Mouse (Mus musculus) cortical plate, adult 2 months (tissue): ENCODE data around the gene Exosc5. TPM values are rescaled to one million over a fixed set of nuclear protein-coding genes. Genes with fewer than 3 reads are reported as not detected.
A peak's percentile ranks its signal among the peaks of the same experiment; 100 is the strongest.

Experiments used
- H3K27ac ChIP-seq: fragments of 200-500 bp; 2 replicates; pipeline ENCODE4 v1.5.1; 2012; ENCODE audit warnings: low read length, control low read depth, inconsistent platforms; ENCODE audit not compliant: insufficient read depth
- H3K4me1 ChIP-seq: fragments of 200-500 bp; 2 replicates; pipeline ENCODE4 v1.6.1; 2011; ENCODE audit warnings: low read length; ENCODE audit not compliant: control insufficient read depth, insufficient read depth
- H3K4me3 ChIP-seq: fragments of 200-500 bp; 2 replicates; pipeline ENCODE4 v1.5.1; 2011; ENCODE audit warnings: mild to moderate bottlenecking, low read length, control low read depth; ENCODE audit not compliant: insufficient read depth
- CTCF ChIP-seq: fragments of 200-500 bp; IDR thresholded peaks from 2 replicates; pipeline ENCODE4 v1.5.1; 2011; ENCODE audit warnings: mild to moderate bottlenecking, control low read depth, low read length; ENCODE audit not compliant: insufficient read depth; ENCODE audit errors: extremely low read depth
- POLR2A ChIP-seq: fragments of 200-500 bp; IDR thresholded peaks from 2 replicates; pipeline ENCODE4 v1.6.1; 2011; ENCODE audit warnings: mild to moderate bottlenecking, low read length, control low read depth; ENCODE audit not compliant: insufficient read depth; ENCODE audit errors: extremely low read depth
- polyA plus RNA-seq: library from polyadenylated mRNA; depleted of rRNA; stranded (reverse); fragments of >200 nt; gene quantifications from 2 replicates; pipeline ENCODE4 v1.2.3, GENCODE M21; 2012

The Exosc5 gene
- polyA plus RNA-seq, 1 experiment, result 31.3 TPM

DNA sequence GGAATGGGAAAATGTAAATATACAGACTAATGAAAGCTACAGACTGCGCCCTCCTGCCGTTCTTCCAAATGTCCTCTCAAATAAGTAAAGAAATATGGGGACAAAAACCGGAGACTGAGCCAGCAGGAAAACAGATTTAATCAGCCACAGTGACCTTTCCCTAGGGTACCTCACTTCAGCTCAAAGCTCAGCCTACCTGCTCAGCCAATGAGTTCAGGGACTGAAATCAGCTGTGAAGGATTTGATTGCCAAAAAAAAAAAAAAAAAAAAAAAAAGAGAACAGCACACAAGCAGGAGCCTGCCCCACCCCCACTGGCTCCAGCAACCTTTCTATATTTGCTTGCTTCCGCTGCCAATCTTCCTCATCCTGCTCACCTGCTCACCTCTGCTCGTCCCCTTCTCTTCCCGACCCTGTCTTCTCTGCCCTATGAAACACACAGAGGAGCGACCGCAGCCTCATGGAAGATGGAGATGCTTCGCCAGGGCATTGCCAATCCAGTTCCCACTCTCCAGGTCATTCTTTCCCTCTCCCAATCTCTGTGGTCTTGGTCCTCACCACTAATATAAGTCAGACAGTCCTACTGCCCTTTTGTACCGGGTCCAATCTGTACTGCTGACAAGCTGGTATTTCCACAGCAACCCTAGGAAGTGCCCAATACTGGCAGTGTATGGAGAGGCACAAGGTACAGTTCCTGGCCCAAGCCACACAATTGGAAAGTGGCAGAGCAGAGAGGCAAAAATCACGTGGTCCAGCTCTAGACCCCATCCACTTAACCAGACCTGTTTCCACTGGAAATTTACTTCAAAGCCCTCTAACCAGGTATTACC is 3.1 kb upstream of the Exosc5 start:
- Histone ChIP-seq H3K4me3 (no peak overlapping the region), H3K27ac (no peak overlapping the region), H3K4me1 (peaks cover 1% of the 10 kb centered on the region; the same call in 1 of the 2 replicates)
- no peak for TF ChIP-seq POLR2A
- no peak for TF ChIP-seq CTCF

- H3K4me1 ChIP-seq, result peaks cover 1% of the 10 kb centered on the region; the same call in 1 of the 2 replicates
- H3K27ac ChIP-seq, result no peak overlapping the region
- peak overlapping the region; percentile 72 for H3K4me3 ChIP-seq
- no peak for TF ChIP-seq POLR2A
- no peak for TF ChIP-seq CTCF
These were observed 1.2 kb upstream of the Exosc5 start for GRCm38 (mm10) chr7:25657785-25658184.

DNA sequence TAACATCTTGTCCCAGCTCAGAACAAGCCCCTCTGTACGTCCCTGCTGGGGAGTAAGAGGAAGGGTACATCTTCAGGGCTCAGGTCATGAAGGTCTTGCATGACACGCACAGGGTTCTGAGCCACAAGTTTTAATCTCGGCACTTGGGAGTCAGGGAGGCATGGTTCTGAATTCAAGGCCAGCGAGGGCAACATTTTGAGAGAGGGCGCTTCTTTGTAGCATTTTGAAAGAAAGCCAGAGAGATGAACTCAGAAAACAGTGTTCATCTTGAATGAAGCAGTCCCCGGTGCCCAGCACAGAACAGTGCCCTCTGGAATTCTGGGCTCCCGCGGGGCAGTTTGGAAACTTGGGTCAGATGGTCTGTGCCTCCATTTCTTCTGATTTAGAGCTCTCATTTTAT is 7.4 kb downstream of the Exosc5 start:
- Histone ChIP-seq H3K4me1 (no peaks in the 10 kb centered on the region), H3K27ac (no peak overlapping the region), H3K4me3 (no peak overlapping the region)
- TF ChIP-seq CTCF (no peak), POLR2A (no peak)

GRCm38 (mm10) chr7:25669158-25669557 is 10.2 kb downstream of the Exosc5 start:
- TF ChIP-seq POLR2A, result no peak
- no peak for TF ChIP-seq CTCF

DNA sequence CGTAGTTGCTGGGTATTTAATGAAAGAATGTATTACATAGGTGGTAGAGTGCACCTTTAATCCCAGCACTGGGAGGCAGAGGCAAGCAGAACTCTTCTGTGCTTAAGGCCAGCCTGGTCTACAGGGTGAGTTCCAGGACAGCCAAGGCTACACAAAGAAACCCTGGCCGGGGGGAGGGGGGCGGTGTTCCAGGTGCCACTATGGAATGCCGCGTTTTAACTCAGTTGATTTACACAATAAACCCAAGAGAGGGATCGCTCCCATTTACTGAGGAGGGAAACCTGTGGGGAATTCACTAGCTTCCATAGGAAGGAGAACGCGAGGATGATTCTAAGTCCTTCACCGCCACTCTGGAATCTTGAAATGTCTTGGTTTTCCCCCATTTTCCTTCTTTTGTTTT is 10.7 kb downstream of the Exosc5 start:
- no peak overlapping the region for H3K27ac ChIP-seq
- TF ChIP-seq CTCF (no peak), POLR2A (no peak)
- no peaks in the 10 kb centered on the region for H3K4me1 ChIP-seq
- H3K4me3 ChIP-seq, result no peak overlapping the region

More at GRCm38 (mm10) chr7:25669158-25669557, 10.2 kb downstream of the Exosc5 start:
- H3K4me3 ChIP-seq, result no peak overlapping the region
- H3K4me1 ChIP-seq, result no peaks in the 10 kb centered on the region
- H3K27ac ChIP-seq, result no peak overlapping the region

DNA sequence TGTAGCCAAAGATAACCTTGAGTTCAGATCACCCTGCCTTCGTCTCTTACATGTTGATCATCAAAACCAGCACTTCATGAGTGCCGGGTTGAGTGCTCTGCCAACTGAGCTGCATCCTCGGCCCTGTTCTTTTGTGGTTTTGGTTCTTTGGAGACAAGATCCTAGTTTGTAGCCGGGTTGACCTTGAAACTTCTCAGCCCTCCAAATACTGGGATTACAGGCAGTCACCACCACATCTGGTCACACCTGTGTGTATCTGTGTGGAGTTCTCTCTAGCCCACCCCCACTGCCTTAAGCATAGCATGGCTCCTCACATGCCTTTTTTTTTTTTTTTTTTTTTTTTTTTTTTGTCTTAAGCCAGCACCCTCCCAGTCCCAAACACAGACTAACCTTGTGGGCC is 11.1 kb downstream of the Exosc5 start:
- Histone ChIP-seq H3K4me3 (no peak overlapping the region), H3K27ac (no peak overlapping the region), H3K4me1 (no peaks in the 10 kb centered on the region)
- no peak for TF ChIP-seq POLR2A
- TF ChIP-seq CTCF, result no peak

- TF ChIP-seq POLR2A (no peak), CTCF (no peak)
- Histone ChIP-seq H3K4me1 (no peaks in the 10 kb centered on the region), H3K4me3 (no peak overlapping the region), H3K27ac (no peak overlapping the region)
These were observed 12.7 kb downstream of the Exosc5 start for GRCm38 (mm10) chr7:25671686-25672085.

GRCm38 (mm10) chr7:25672442-25672841 is 13.5 kb downstream of the Exosc5 start:
- H3K27ac ChIP-seq, result no peak overlapping the region
- no peak overlapping the region for H3K4me3 ChIP-seq
- TF ChIP-seq POLR2A (no peak), CTCF (no peak)

DNA sequence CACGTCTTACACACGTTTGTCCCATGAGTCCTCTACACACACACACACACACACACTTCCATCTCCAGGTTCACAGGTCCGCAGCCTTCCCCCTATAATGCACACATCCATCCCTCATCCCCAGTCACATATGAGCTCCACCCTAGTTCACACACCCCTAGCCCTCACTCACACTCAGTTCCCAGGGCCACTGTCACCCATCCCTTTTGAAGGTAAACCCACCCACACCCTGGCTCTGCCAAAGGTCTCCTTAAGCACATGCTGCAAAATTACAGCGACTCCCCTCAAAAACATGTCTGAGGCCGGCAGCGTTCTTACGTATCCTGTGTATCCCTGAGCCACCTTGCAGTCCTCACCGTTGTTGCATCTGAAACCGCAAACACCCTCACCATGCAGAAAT is 15.3 kb downstream of the Exosc5 start:
- H3K27ac ChIP-seq, result no peak overlapping the region
- TF ChIP-seq CTCF (no peak), POLR2A (no peak)
- H3K4me3 ChIP-seq, result peak overlapping the region; percentile 78

More at GRCm38 (mm10) chr7:25672442-25672841, 13.5 kb downstream of the Exosc5 start:
- no peaks in the 10 kb centered on the region for H3K4me1 ChIP-seq

DNA sequence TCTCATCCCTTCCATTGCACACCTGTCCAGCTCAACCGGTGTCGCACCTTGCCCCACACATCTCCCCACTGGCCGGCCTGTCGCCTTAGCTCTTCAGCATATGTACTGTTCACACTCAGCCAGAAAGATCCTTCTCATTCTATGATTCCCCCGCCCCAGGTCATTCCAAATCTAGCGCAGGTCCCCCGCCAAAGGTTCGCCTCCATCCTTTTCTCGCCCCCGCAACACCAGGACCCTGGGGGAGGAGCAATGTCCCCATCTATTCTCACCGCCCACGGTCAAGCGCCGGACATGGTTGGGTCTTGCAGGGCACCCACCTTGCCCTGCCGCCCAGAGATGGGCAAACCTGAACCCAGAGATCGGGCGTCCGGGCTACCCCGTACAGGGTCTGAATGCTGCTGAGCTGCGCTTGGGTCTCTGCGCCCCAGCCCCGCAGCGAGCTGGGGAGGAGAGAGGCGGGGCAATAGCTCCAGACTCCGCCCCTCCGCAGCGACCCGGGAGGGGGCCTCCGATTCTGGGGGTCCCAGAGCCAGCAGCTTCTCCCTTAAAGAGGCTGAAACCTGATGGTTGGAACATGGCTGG is 15.8 kb downstream of the Exosc5 start, which contains the start of gene Tmem91:
Tmem91 (minus strand) TSS at position 448 of the 582 bp plus-strand sequence.
- H3K27ac ChIP-seq, result no peak within 1 kb of the TSS
- no peak for TF ChIP-seq POLR2A
- TF ChIP-seq CTCF, result no peak

More for the DNA sequence above, 15.3 kb downstream of the Exosc5 start:
- no peaks in the 10 kb centered on the region for H3K4me1 ChIP-seq

More for the DNA sequence above, 15.8 kb downstream of the Exosc5 start, which contains the start of gene Tmem91:
- no peaks in the 10 kb centered on the region for H3K4me1 ChIP-seq
- H3K4me3 ChIP-seq, result peak within 1 kb of the TSS; percentile 78
